Comparison of ENCODE assay signal across 21 mouse cellular contexts in the genomic region with DNA sequence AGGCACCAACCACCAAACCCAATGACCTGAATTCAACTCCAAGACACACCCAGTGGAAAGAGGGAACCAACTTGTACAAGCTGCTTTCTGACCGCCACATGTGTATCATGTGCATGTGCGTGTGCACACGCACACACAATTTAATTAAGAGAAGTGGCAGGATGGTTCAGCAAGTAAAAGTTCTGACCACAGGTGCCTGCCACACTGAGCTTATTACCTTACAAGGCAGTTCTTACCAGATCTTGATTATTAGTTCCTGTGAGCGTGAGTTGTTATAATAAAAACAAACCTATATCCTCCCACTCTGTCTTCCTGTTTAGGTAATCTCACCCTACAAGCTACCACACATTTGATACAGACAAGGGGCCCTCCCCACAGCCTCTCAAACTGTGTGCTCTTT. TPM values are rescaled to one million over a fixed set of nuclear protein-coding genes. Genes with fewer than 3 reads are reported as not detected.
DNase-seq lines count a peak whose midpoint lies in the region; ATAC-seq and TF ChIP-seq lines count a peak whose summit lies in the region.
"Had no signal": no experiment of that assay in that cellular context is flagged by ENCODE, and none has a peak within 500 bp of the region (broad histone marks: within the 10 kb centered on the region; RNA-seq: fewer than 3 reads in every experiment).

No protein-coding gene starts in this region.

- peak; percentile 74 to 90 for TF ChIP-seq EP300 in MEL (IDR thresholded peaks at IDR 0.05; ENCODE audit: low read depth in 1 of 2, low read length in 2 of 2)

- peaks cover 43% of the 10 kb centered on the region for H3K79me2 ChIP-seq in MEL (ENCODE audit: control insufficient read depth, insufficient read depth, low read length, poor library complexity)

- TF ChIP-seq POLR2A in MEL (IDR thresholded peaks at IDR 0.05; ENCODE audit: control insufficient read depth in 1 of 2, insufficient read depth in 1 of 2, low read depth in 1 of 2, low read length in 2 of 2, poor library complexity in 1 of 2) = no peak

- H3K4me1 ChIP-seq in MEL (ENCODE audit: control insufficient read depth in 1 of 2, insufficient read depth in 2 of 2, low read length in 2 of 2) = peaks cover 35% of the 10 kb centered on the region in 2 experiments
- H3K4me1 ChIP-seq in megakaryocyte, embryonic 14.5 days = peaks cover 94% of the 10 kb centered on the region
- H3K4me1 ChIP-seq: kidney, embryonic 15.5 days had no signal

- TF ChIP-seq CTCF in MEL (IDR thresholded peaks at IDR 0.05 in 2 of 3, conservative IDR thresholded peaks at IDR 0.05 in 1 of 3; ENCODE audit: control insufficient read depth in 1 of 3, insufficient read depth in 1 of 3, low read depth in 2 of 3, low read length in 3 of 3, poor library complexity in 1 of 3, severe bottlenecking in 1 of 3) = no peak

- peak overlapping the region; percentile 85 for H3K27ac ChIP-seq in MEL (ENCODE audit: control insufficient read depth, low read depth, low read length)
- H3K27ac ChIP-seq: hindbrain, embryonic 13.5 days; kidney, embryonic 15.5 days; layer of hippocampus, adult 2 months; limb, embryonic 10.5 days; neural tube, embryonic 13.5 days had no signal

- ATAC-seq in inflammation-experienced regulatory T-cells, adult 6 months = peak; percentile 89
- ATAC-seq: intestine, embryonic 16.5 days had no signal

- no peak for TF ChIP-seq RAD21 in MEL (IDR thresholded peaks at IDR 0.05; ENCODE audit: low read depth, low read length)

- peak; percentile 84 for DNase-seq in 416B (ENCODE audit: low read depth)
- DNase-seq in MEL (ENCODE audit: low read depth, low spot score) = peak; percentile 82
- DNase-seq in left cerebral cortex, postnatal 36 days (ENCODE audit: low spot score in 2 of 2) = no peak
- DNase-seq in embryo, embryonic 11 days = no peak
- DNase-seq in frontal cortex, adult 2 months (ENCODE audit: extremely low spot score in 1 of 2, low spot score in 1 of 2) = no peak
- no peak for DNase-seq in testis, postnatal 10 days (ENCODE audit: low spot score)
- DNase-seq: adrenal gland, adult 8-10 months; B cell, adult 2 months; cerebellum, postnatal 25 days; gastrocnemius, postnatal 10 days; lung, adult 2 months; lung, postnatal 4 days had no signal

- peaks cover 0 to 70% of the 10 kb centered on the region in 2 experiments; a peak in 2 of 4 replicates for H3K36me3 ChIP-seq in MEL (ENCODE audit: control insufficient read depth in 1 of 2, insufficient read depth in 2 of 2, low read length in 2 of 2)
- peaks cover 6% of the 10 kb centered on the region for H3K36me3 ChIP-seq in megakaryocyte, embryonic 14.5 days (replicated peaks; ENCODE audit: low read length)
- H3K36me3 ChIP-seq: kidney, embryonic 15.5 days; limb, embryonic 10.5 days; neural tube, embryonic 13.5 days had no signal

- H3K4me3 ChIP-seq in MEL (ENCODE audit: control insufficient read depth in 1 of 2, insufficient read depth in 1 of 2, low read depth in 2 of 2, low read length in 2 of 2) = peak overlapping the region in 1 of 2 experiments; percentile 25; a peak in 1 of 4 replicates
- H3K4me3 ChIP-seq in megakaryocyte, embryonic 14.5 days (replicated peaks) = peak overlapping the region; percentile 73
- H3K4me3 ChIP-seq: erythroblast, embryonic 14.5 days; hindbrain, embryonic 13.5 days; kidney, embryonic 15.5 days; layer of hippocampus, adult 2 months; limb, embryonic 10.5 days; neural tube, embryonic 13.5 days had no signal

- no peaks in the 10 kb centered on the region for H3K27me3 ChIP-seq in MEL (ENCODE audit: control insufficient read depth in 1 of 2, insufficient read depth in 2 of 2, low read length in 2 of 2)
- no peaks in the 10 kb centered on the region for H3K27me3 ChIP-seq in megakaryocyte, embryonic 14.5 days (replicated peaks)
- H3K27me3 ChIP-seq: hindbrain, embryonic 13.5 days; kidney, embryonic 15.5 days; neural tube, embryonic 13.5 days had no signal

- no peak overlapping the region for H3K9ac ChIP-seq in MEL (ENCODE audit: control insufficient read depth, low read depth, low read length, poor library complexity, severe bottlenecking)
- H3K9ac ChIP-seq: hindbrain, embryonic 13.5 days; kidney, embryonic 15.5 days; neural tube, embryonic 13.5 days had no signal

- intact Hi-C loops in left cerebral cortex, postnatal 36 days (cut with DNase I) = no loop called here

- H3K9me3 ChIP-seq in MEL (replicated peaks; ENCODE audit: insufficient read depth, low read length) = no peaks in the 10 kb centered on the region
- H3K9me3 ChIP-seq in megakaryocyte, embryonic 14.5 days = no peaks in the 10 kb centered on the region
- H3K9me3 ChIP-seq: hindbrain, embryonic 13.5 days; kidney, embryonic 15.5 days; limb, embryonic 10.5 days; neural tube, embryonic 13.5 days had no signal

TF ChIP-seq in MEL, 35 proteins besides CTCF, POLR2A, EP300 and RAD21:
- peak; percentile 58 for TF ChIP-seq TAL1 (IDR thresholded peaks at IDR 0.05; ENCODE audit: low read length)
- no peak for TF ChIP-seq POLR2AphosphoS5 (IDR thresholded peaks at IDR 0.05; ENCODE audit: borderline replicate concordance, low read depth, low read length)
- no peak for TF ChIP-seq MYB (IDR thresholded peaks at IDR 0.05; ENCODE audit: low read depth, low read length)
- no peak for TF ChIP-seq TBP (IDR thresholded peaks at IDR 0.05; ENCODE audit: low read depth, low read length)
- peak; percentile 81 for TF ChIP-seq MYC (IDR thresholded peaks at IDR 0.05; ENCODE audit: low read depth, low read length)
- TF ChIP-seq USF2 (IDR thresholded peaks at IDR 0.05; ENCODE audit: borderline replicate concordance in 1 of 2, insufficient read depth in 1 of 2, low read depth in 1 of 2, low read length in 2 of 2) = no peak
- no peak for TF ChIP-seq HCFC1 (IDR thresholded peaks at IDR 0.05; ENCODE audit: low read depth, low read length)
- no peak for TF ChIP-seq E2F4 (IDR thresholded peaks at IDR 0.05; ENCODE audit: borderline replicate concordance, low read depth, low read length)
- no peak for TF ChIP-seq BHLHE40 (IDR thresholded peaks at IDR 0.05; ENCODE audit: borderline replicate concordance, low read depth, low read length)
- TF ChIP-seq ELF1 (IDR thresholded peaks at IDR 0.05; ENCODE audit: low read depth, low read length) = 0 out of 2 replicates have a peak, but pooled peaks have one; percentile 12
- no peak for TF ChIP-seq UBTF (IDR thresholded peaks at IDR 0.05; ENCODE audit: borderline replicate concordance, insufficient read depth, low read depth, low read length)
- TF ChIP-seq ZNF384 (IDR thresholded peaks at IDR 0.05; ENCODE audit: low read depth, low read length) = no peak
- TF ChIP-seq ETS1 (IDR thresholded peaks at IDR 0.05; ENCODE audit: low read depth, low read length) = peak; percentile 78
- TF ChIP-seq CHD1 (IDR thresholded peaks at IDR 0.05; ENCODE audit: low read depth, low read length) = no peak
- no peak for TF ChIP-seq MAZ (IDR thresholded peaks at IDR 0.05; ENCODE audit: low read depth, low read length)
- TF ChIP-seq ZMIZ1 (IDR thresholded peaks at IDR 0.05; ENCODE audit: low read depth, low read length) = no peak
- TF ChIP-seq POLR2AphosphoS2 (IDR thresholded peaks at IDR 0.05; ENCODE audit: low read length) = no peak
- TF ChIP-seq MAFK (IDR thresholded peaks at IDR 0.05; ENCODE audit: borderline replicate concordance, low read depth, low read length) = no peak
- no peak for TF ChIP-seq CHD2 (IDR thresholded peaks at IDR 0.05; ENCODE audit: low read length)
- no peak for TF ChIP-seq NRF1 (IDR thresholded peaks at IDR 0.05; ENCODE audit: insufficient read depth, low read depth, low read length, poor library complexity, severe bottlenecking)
- no peak for TF ChIP-seq ZKSCAN1 (IDR thresholded peaks at IDR 0.05; ENCODE audit: low read depth, low read length)
- TF ChIP-seq NELFE (IDR thresholded peaks at IDR 0.05; ENCODE audit: low read depth, low read length) = no peak
- TF ChIP-seq KAT2A (conservative IDR thresholded peaks at IDR 0.05; ENCODE audit: low read depth, low read length) = no peak; the same call in 1 of the 2 replicates
- peak; percentile 84 for TF ChIP-seq GATA1 (IDR thresholded peaks at IDR 0.05; ENCODE audit: low read depth, low read length)
- no peak for TF ChIP-seq ZC3H11A (IDR thresholded peaks at IDR 0.05; ENCODE audit: low read depth, low read length)
- no peak for TF ChIP-seq USF1 (IDR thresholded peaks at IDR 0.05; ENCODE audit: low read depth, low read length)
- no peak for TF ChIP-seq RCOR1 (IDR thresholded peaks at IDR 0.05; ENCODE audit: low read depth, low read length)
- TF ChIP-seq MXI1 (IDR thresholded peaks at IDR 0.05; ENCODE audit: low read depth, low read length) = peak; percentile 81
- no peak for TF ChIP-seq MEF2A (IDR thresholded peaks at IDR 0.05; ENCODE audit: extremely low read depth, insufficient replicate concordance, low read depth, low read length, poor library complexity, severe bottlenecking)
- TF ChIP-seq MAX (IDR thresholded peaks at IDR 0.05; ENCODE audit: low read length) = no peak
- no peak for TF ChIP-seq JUND (IDR thresholded peaks at IDR 0.05; ENCODE audit: low read depth, low read length)
- peak; percentile 84 for TF ChIP-seq SIN3A (IDR thresholded peaks at IDR 0.05; ENCODE audit: low read length)
- TF ChIP-seq GABPA (IDR thresholded peaks at IDR 0.05; ENCODE audit: low read depth, low read length) = no peak
- peak; percentile 79 for TF ChIP-seq TCF12 (IDR thresholded peaks at IDR 0.05; ENCODE audit: low read depth, low read length)
- no peak for TF ChIP-seq SMC3 (IDR thresholded peaks at IDR 0.05; ENCODE audit: low read depth, low read length)

RNA-seq across cellular contexts. Expression of a gene that starts 6.6 kb away (rescaled TPM):
- total RNA-seq in MEL (2012; rRNA removed) = 27.2 and 34.0 TPM in 2 replicates
- polyA plus RNA-seq in MEL (2012; ENCODE audit: insufficient read depth in 1 of 2, insufficient read length in 2 of 2, low read depth in 1 of 2, low replicate concordance in 2 of 2, missing spikeins in 1 of 2) = 100 to 1,000 TPM in 1 of 2 experiments, 10 to 100 TPM in 1; 86.4 to 128 TPM
- 10 to 100 TPM; 40.4 to 58.4 (median 53.7) TPM for polyA plus RNA-seq in inflammation-experienced regulatory T-cells, adult 6 months (2017; shearing (Covaris generic))
- polyA plus RNA-seq in megakaryocyte, embryonic 14.5 days (2012; ENCODE audit: insufficient read depth, low replicate concordance) = 31.9 and 51.5 TPM in 2 replicates
- 100 to 1,000 TPM; 137 to 164 TPM for total RNA-seq in left cerebral cortex, postnatal 36 days (2021)
- polyA plus RNA-seq in frontal cortex, adult 2 months (2012; rRNA removed) = 196 and 214 TPM in 2 replicates

Comparison
In these comparisons a context has a peak if more than half of its experiments do, and no peak if none do; other contexts are left out.
1. DNase-seq: peak in 416B (single experiment) and MEL (single experiment); none in left cerebral cortex, postnatal 36 days (0 of 2), embryo, embryonic 11 days (single experiment), frontal cortex, adult 2 months (0 of 2) and testis, postnatal 10 days (single experiment).